Mouse (Mus musculus) adrenal gland, postnatal 25 days (tissue): ENCODE measurements around the gene Tmc1. TPM values are rescaled to one million over a fixed set of nuclear protein-coding genes. Genes with fewer than 3 reads are reported as not detected.

ENCODE experiments used
- DNase-seq: peaks from one replicate; pipeline ENCODE4 v3.0.0; 2021; ENCODE audit warnings: mixed read lengths
- total RNA-seq: library from RNA; stranded (reverse); gene quantifications from 2 replicates; pipeline ENCODE4 v1.2.3, GENCODE M21; 2021

Tmc1 gene
- total RNA-seq, 1 experiment from 2014 or later: 0.21 TPM

DNA sequence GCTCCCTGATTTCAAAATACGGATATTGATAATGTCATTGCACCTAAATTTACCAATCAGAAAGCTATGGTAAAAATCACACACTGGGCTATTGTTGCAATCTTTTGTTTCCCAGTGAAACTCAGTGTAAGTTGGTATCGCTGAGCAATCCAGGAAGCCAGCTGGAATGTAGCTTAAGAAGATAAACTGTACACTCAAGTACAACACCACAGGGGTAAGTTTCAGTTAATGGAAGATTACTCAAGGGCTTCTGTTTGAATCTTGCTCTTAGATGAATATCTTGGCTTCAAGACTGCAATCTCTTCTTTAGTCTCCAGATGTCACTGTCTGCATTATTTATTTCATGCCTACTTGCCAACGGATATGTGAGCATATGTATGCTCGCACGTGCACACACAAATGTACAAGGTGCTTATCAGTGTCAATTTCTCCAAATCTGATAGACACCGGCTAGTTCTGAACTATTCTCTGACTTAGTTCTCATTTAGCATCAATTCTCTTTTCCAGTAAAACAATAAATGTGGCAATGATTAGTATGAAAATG lies 156.4 kb downstream of the Tmc1 start:
- DNase-seq: no peak

- DNase-seq: no peak
These were observed 158.0 kb downstream of the Tmc1 start for GRCm38 (mm10) chr19:20796001-20796400.

DNA sequence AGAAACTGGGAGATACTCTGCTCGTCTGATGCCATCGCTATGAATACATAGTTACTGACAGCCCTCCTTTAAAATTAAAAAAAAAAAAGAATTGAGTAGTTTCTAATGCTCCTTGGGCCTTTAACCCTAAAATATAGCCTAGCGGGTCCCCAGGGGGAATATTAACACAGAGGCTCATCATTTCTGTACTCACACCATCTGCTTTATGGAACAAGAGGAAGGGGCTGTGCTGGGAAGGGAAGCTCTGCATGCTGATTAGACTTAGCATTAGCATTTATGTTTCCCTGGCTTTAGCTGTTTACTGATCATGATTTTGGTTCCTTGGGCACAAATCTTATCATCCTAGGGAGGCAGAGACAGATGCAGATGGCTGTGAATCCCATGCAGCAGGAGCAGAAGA lies 159.0 kb downstream of the Tmc1 start:
- DNase-seq: no peak

GRCm38 (mm10) chr19:20792811-20793210 lies 161.2 kb downstream of the Tmc1 start:
- no peak for DNase-seq

GRCm38 (mm10) chr19:20787289-20787688 lies 166.7 kb downstream of the Tmc1 start:
- no peak for DNase-seq

GRCm38 (mm10) chr19:20775681-20776080 lies 178.3 kb downstream of the Tmc1 start:
- DNase-seq: no peak

- no peak for DNase-seq
These were observed 180.1 kb downstream of the Tmc1 start for GRCm38 (mm10) chr19:20773941-20774340.

GRCm38 (mm10) chr19:20764214-20764613 lies 189.8 kb downstream of the Tmc1 start:
- no peak for DNase-seq

DNA sequence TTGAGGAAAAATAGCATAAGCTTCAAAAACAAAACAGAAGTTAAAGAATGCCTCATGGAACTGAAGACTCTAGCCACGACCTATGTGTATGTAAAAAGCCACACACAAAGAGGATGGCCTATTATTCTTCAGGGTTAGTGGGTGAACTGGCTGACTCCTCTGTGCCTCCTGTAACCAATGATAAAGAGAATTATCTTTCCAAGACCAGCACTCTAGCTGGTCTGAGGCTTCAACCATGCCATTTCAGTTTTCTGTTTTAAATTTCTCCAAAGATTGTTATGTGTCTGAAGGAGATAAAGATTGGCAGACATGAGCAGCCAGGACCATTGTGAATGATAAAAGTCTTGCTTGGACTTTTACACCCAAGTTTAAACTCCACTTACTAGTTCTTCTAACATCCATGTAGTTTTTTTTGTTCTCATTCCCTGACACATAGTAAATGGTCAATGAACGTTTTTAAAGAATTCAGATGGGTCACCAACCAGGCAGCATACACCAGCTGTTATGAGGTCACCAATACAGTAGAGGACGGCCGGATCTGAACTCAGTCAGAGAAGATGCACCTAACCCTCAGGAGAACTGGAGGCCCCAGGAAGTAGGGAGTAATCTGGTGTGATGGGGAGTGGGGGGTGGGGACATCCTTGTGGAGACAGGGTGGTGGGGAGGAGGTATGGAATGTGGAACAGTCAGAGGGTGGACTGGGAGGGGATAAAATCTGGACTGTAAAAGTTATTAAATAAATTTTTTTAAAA lies 192.2 kb downstream of the Tmc1 start:
- DNase-seq: no peak

GRCm38 (mm10) chr19:20761119-20761518 lies 192.9 kb downstream of the Tmc1 start:
- no peak for DNase-seq

- DNase-seq: no peak
These were observed 209.4 kb downstream of the Tmc1 start for GRCm38 (mm10) chr19:20744630-20745029.

Other genes starting within 250 kb of the Tmc1 start
- 9.9 and 12.7 TPM in 2 replicates for gene Aldh1a7, start 226.6 kb downstream of the Tmc1 start, total RNA-seq